Mouse (Mus musculus) thymus, postnatal 36 days (tissue): ENCODE data around the gene Olfr550.
A peak's percentile ranks its signal among the peaks of the same experiment; 100 is the strongest.
"Not testable (repeated sequence)": the region's sequence is repeated elsewhere in the genome, so short reads cannot be mapped to it uniquely, and the experiment has no call there.

Experiments
- DNase-seq, 2 experiments: peaks; one replicate each; pipeline ENCODE4 v3.0.0; 2022; ENCODE audit warnings: mixed read lengths in 2 of 2

Gene Olfr550

DNA sequence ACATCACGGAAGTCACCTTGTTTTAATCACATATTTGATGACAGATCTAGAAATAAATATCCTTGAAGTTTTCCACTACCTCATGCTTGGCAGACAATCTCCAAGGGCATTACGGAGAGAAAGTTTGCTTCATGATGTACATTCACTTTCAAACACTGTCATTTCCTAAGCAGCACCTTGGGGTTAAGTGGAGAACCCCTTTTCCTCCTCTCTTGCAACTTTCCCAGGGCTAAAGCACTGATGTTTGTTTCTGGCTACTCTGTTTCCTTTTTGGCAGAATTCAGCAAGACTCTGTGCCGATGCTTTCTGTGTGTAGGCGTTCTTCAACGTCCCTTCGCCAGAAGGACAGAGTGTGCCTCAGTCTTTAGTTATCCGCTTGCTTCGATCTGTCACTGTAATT, at the start of gene Olfr550:
Gene Olfr550 (plus strand): TSS at position 301 of the 400 bp plus-strand sequence.
- no peak for DNase-seq

DNA sequence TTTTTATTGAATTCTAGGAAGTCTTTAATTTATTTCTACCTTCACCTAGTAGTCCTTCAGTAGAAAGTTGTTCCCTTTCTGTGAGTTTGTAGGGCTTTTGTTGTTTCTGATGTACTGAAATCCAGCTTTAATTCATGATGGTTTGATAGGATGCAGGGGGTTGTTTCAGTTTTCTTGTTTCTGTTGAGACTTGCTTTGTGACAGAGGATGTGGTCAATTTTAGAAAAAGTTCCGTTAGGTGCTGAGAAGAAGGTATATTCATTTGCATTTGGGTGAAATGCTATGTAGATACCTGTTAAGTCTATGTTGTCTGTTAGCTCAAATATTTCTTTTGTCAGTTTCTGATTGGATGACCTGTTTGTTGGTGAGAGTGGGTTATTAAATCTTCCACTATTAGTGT, 42.2 kb upstream of the Olfr550 start:
- DNase-seq, result no peak

DNA sequence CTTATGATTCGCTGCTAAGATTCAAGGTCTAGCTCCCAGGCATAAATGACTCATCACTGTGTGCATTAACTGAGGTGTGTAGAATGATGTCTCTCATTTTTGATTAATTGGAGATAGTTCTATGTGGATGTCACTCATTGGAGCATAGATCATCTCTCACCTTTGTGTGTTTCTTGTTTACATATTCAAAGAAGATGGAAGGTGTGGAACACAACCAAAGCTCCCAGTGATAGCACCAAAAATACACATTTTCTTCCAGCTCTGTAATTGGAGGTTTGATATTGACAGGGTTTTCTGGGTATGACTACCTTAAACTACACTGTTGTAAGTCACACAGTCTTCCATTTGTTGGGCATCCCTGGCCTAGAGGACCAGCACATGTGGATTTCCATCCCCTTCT, 36.8 kb upstream of the Olfr550 start, which contains the start of gene Olfr547:
Gene Olfr547 (plus strand): TSS at position 301 of the 400 bp plus-strand sequence.
- no peak for DNase-seq

DNA sequence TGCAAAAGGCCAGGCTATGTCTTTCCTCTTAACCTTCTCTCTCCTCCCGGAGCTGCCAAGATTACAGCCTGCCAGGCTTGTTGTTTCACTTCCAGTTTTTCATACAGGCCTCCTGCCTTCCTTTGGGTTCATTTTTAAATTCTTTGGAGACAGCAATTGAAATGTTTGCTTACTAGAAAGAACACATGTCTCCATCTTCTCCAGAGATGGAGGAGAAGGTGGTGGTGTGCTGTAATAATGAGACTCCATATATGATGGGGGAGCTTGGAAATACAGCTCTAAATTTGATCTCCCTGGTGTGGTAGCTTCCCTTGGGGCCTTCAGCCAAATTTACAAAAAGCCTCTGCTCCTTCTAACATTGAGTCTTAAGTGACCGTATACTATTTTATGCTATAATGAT, 30.6 kb upstream of the Olfr550 start, which contains the start of gene Olfr548-ps1:
Gene Olfr548-ps1 (plus strand): TSS at position 301 of the 400 bp plus-strand sequence.
- no peak for DNase-seq

DNA sequence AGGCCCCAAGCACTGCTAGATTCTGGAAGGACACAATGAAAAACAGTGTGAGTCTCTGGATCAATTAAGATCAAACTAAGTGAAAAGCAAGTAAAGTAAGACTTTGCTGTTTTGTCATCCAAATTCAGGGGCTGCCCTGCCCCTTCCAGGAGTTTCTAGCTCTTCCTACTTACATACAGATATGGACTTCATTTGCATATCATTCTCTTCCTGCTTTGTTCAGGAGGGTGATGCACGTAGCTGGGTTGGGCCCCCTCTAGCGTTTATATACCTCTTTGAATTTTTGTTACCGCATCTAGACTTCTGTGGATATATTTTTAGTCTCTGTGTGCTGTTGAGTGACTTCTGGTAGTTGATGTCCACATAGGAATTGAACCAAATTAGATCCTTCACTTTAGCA, 30.0 kb upstream of the Olfr550 start:
- DNase-seq, result no peak

DNA sequence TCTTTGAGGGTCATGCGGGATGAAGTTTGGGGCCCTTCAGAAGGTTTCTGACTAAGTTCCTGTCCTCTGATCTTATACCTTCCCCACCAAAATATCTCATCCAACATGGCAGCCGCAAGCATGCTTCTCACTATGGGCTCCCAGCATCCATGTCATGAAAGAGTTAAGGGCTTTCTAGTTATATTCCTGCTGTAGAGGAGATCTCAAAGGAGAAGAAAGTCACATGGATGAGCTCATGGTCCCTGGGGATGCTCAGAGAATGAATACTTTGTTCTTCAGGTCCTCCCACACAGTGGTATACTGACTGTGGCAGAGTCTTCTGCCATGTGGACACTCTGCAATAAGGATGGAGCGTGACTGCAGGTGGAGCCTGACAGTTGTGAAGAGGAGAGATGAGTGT, 21.7 kb upstream of the Olfr550 start, which contains the start of gene Olfr549:
Gene Olfr549 (plus strand): TSS at position 301 of the 400 bp plus-strand sequence.
- DNase-seq, result no peak

- DNase-seq, result no peak
Measured at GRCm38 (mm10) chr7:102553279-102553678, 18.0 kb upstream of the Olfr550 start.

DNA sequence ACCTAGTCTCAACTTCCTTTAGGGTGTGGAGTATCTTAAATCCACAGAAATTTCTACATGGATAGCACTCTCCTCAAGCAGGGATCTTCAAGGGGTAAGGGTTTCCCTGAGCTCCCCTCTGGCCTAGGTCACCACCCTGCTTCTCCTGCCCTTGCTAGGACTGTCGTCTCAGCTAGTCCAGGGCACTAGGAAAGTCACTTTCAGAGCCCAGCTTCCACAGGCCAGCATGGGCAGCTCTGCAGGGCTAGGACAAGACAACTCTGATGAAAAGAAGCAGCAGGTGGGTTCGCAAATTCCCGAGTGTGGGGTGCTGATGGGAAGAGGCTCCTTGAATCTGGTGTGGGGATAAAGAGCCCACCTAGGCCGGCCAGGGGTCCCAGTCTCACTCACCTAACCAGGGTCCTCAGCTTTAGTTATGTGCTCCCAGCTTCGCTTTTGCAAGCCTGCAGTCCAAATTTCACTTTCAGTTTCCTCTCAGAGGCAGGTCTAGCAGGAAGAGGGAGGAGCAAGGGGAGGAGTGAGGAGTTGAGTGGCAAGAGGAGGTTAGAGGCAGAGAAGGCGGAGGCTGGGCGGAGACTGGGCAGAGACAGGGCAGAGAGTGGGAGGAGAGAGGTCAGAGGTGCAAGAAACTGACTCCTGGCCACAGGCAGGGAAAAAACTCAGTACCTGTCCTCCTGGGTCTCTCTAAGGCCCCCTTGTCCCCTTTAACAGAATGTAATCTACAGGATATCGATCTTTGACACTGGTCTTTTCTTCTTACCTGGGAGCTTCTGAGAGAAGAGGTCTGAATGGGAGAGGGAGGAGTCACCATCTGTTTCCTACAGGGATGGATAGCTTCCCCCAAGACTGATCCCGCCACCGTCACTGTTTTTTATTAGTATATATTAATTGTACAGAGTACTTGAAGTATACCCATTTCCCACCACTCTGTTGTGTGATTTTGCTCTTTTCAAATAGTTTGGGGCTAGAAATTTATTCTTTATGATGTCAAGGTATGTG, 5.9 kb upstream of the Olfr550 start, which contains the start of gene Trim21:
Gene Trim21 (minus strand): TSS at position 488 of the 999 bp plus-strand sequence.
- peak; percentile 85 to 89 for DNase-seq

- DNase-seq, result no peak
Measured at GRCm38 (mm10) chr7:102566219-102566618, 5.0 kb upstream of the Olfr550 start.

DNA sequence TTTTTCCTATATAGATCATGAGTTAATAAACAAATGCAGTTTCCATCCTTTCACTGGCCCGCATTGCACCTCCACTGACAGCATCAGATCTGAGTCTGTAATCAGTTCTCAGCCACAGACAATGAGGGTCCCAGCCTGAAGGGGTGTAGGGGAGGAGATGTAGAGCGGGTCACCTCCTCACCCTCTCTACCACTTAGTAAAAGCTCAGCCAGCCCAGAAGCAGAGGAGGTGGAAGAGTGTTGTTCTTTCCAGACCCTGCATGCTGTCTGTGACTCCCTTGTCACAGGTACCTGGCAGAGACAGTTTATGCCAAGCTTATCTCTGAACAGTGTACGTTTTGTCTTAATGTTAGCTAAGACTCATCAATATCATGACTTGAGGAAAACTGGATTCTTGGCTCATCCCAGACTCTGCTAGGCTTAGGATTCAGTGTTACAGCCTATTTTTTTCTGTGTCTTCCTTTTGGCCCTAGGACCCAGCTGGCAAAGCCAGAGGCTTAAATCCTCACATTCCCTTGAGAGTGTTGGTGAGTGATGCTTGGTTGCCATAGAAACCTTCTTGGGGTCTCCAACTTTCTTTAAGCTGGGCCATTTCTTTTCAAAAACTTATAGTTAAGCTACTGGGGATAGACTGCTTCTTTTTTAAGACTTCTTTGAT, 2.1 kb downstream of the Olfr550 start:
- DNase-seq, result no peak

- no peak for DNase-seq
Measured at GRCm38 (mm10) chr7:102575998-102576397, 4.8 kb downstream of the Olfr550 start.

DNA sequence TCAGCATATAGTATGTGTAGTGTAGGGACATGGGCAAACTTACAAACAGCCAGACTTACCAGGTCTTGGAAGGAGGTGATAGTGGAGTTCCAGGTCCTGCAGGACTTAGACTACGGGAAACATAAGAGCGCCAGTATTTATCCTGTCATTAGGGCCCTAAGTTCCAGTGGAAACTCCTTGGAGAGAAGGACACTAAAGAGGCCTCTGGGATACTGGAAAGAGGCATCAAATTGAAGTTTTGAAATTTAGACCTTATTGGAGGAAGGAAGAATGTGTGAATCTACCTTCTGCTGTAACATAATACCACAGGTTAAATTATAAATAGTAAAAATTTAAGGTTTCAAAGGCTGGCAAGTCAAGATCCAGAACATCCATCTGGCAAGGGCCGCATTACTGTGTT, 20.5 kb downstream of the Olfr550 start, which contains the start of gene Olfr551:
Gene Olfr551 (minus strand): TSS at position 101 of the 400 bp plus-strand sequence.
- no peak for DNase-seq

DNA sequence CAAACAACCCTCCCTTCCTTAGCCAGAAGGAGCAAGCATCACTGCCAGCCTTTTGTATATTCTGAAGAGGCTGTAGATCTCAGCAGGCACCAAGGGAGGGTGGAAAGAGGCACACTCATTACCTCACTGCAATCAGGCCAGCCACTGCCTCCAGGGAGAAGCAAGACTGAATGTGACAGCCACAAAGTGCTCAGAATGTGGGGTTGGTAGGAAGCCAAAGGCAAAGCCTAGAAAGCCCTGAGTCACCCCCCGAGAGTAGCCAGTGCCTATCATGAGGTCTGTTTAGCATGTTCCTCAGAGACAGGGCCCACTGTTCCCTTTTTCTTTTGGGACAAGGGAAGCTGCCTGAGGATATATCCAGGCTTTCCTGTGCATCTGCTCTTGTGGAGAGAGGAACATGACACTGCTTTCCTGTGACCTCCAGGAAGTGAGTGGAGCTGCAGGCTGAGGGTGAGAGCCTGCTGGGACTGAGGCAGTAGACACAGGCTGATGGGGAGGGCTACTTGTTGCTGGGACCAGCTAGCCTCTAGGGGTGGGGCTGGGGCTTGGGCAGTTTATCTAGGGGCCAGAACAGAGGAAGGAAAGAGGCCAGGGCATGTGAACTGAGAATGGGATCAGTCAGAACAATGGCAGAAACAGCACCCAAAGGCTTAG, 26.3 kb downstream of the Olfr550 start, which contains the start of gene Olfr552:
Gene Olfr552 (plus strand): TSS at position 393 of the 654 bp plus-strand sequence.
- no peak for DNase-seq

- DNase-seq, result no peak
Measured at GRCm38 (mm10) chr7:102618118-102618517, 46.9 kb downstream of the Olfr550 start, which contains the start of gene Olfr553. Gene Olfr553 (minus strand): TSS chr7:102618218.

DNA sequence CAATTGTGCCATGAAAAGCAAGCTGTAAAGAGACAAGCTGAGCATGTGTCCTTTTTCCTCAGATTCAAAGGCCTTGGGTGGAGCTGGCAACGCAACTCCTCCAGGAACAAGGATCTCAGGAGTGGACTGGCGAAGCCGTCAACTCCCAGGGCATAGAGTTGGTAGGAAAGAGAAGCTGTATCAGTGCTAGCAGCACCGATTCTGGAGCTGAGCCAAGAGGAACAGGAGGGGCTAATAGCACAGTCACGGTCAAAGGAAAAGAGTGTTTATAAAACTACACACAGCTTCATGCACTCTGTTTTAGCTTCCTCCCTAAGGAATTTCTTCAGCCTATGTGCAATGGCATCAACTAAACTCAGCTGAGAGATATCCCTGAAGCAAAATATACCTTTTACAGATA, 48.4 kb downstream of the Olfr550 start:
- DNase-seq, result no peak

GRCm38 (mm10) chr7:102620368-102620767, 49.1 kb downstream of the Olfr550 start:
- not testable (repeated sequence) for DNase-seq
